Mouse (Mus musculus) central nervous system, embryonic 18 days (tissue): Measurements from ENCODE around the gene Serpinb7. TPM values are rescaled to one million over a fixed set of nuclear protein-coding genes. Genes with fewer than 3 reads are reported as not detected.

ENCODE experiments used
- polyA plus RNA-seq: library from polyadenylated mRNA; depleted of rRNA; stranded (reverse); fragments of >200 nt; gene quantifications from 2 replicates; pipeline ENCODE4 v1.2.3, GENCODE M21; 2012; rRNA removed

Serpinb7 gene
- polyA plus RNA-seq = not detected in 2 replicates

GRCm38 (mm10) chr1:107399355-107399754, at the start of gene Serpinb7:
TSS of gene Serpinb7 (plus strand) at chr1:107399655.

GRCm38 (mm10) chr1:107360898-107361297, 38.6 kb upstream of the Serpinb7 start, which contains the start of gene Serpinb11:
TSS of gene Serpinb11 (plus strand) at chr1:107361198.

Other genes with a start within 250 kb of the Serpinb7 start
- not detected in 2 replicates for gene Serpinb3b, start 121.3 kb upstream of the Serpinb7 start, polyA plus RNA-seq
- gene Serpinb3c, start 121.3 kb upstream of the Serpinb7 start, polyA plus RNA-seq = not detected in 2 replicates
- 0.09 TPM in 1 of 2 replicates, not detected in the other for gene Serpinb11, start 38.5 kb upstream of the Serpinb7 start, polyA plus RNA-seq
- gene Serpinb2, start 111.8 kb downstream of the Serpinb7 start, polyA plus RNA-seq = 0.12 and 4.2 TPM in 2 replicates
- gene Serpinb8, start 190.4 kb downstream of the Serpinb7 start, polyA plus RNA-seq = 0.74 and 0.97 TPM in 2 replicates